Mouse (Mus musculus) monocyte, adult 2 months (primary cell): ENCODE results near the gene Eif2b1.
"Not testable (repeated sequence)": the region's sequence is repeated elsewhere in the genome, so short reads cannot be mapped to it uniquely, and the experiment has no call there.

Experiments
- DNase-seq, 2 experiments: peaks; one replicate each; pipeline ENCODE4 v3.0.0; 2022; ENCODE audit warnings: low spot score in 2 of 2, low read depth in 1 of 2

The Eif2b1 gene

GRCm38 (mm10) chr5:124551349-124552093, 27.4 kb downstream of the Eif2b1 start:
- not testable (repeated sequence) for DNase-seq

DNA sequence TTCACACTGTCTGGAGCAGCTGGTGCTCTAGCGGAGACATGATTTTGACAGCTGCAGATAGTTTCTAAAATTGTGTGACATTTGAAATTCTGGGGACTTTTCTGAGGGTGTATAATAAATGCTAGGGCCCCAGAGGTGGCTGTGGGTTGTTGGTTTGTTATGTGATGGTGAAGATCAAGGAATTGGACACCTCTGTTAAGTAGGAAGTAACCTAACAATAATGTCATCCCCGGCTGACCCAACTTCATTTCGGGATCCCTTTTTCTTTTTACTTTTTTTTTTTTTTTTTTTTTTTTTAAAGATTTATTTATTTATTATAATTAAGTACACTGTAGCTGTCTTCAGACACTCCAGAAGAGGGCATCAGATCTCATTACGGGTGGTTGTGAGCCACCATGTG, 28.2 kb downstream of the Eif2b1 start:
- DNase-seq: not testable (repeated sequence)

DNA sequence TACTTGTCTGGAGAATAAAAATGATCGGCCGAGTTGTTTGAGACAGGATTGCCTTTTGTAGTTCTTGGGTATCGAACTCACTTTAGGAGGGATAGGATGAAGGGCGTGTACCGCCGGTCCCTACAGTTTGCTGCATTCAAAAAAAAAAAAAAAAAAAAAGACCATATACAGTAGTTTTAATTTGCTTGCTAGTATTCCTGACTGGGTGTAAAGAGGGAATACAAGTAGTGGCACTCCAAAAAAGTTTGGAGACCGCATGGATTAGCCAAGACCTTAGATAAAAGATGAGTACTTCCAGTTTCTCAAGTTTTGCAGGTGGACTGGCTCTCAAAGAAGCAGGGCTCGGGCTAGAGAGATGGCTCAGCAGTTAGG, 37.3 kb downstream of the Eif2b1 start:
- DNase-seq: no peak

DNA sequence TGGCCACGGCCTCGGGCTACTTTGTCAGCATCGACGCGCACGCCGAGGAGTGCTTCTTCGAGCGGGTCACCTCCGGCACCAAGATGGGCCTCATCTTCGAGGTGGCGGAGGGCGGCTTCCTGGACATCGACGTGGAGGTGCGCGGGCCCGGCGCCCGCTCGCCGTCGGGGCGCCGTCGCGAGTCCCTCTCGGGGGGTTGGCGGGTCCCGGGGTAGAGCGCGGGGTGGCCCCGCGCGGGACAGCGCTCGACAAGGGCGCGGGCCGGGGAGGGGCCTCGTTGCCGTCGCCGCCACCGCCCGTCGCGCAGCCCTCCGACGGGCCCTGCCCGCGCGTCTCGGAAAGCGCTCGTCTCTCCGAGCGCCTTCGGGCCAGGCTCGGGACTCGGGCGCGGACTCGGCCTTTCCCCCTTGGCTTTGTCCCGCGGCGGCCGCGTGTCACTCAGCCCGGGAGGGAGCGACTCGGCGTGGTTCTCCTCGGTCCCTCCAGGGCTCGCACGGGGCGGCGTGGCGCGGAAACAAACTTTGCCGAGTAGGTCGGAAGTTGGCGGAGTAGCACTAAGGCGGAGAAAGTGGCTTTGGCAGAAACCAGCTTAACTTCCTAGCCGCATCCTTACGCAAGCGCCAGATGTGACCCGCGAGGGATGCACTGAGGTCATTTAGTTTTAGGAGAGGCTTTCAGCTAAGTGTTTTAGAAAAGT, 37.9 kb downstream of the Eif2b1 start:
- DNase-seq: peak; percentile 24 to 56

GRCm38 (mm10) chr5:124540383-124540786, 38.5 kb downstream of the Eif2b1 start, which contains the start of gene Tmed2:
Tmed2 (plus strand) TSS chr5:124540695.
- peak; percentile 90 for DNase-seq

DNA sequence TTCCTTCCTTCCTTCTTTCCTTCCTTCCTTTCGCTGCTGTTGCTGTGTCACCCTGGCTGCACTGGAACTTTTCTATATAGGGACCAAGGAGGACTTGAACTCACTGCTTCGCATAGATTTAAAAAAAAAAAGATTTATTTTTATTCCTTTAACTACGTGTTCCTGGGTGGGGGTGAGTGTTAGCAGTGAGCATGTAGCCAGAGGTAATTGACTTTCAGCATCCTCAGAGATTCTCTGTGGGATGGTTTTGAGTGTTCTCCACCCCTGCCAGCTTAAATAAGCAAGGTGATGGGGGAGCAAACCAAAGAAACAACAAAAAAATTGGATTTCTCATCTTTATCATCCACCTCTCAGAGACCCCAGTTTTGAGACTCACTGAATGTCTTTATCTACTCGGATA, 39.0 kb downstream of the Eif2b1 start:
- no peak for DNase-seq

- DNase-seq: peak; percentile 34 to 44
These were observed 39.8 kb downstream of the Eif2b1 start for GRCm38 (mm10) chr5:124538813-124539792.

- no peak for DNase-seq
These were observed 42.2 kb downstream of the Eif2b1 start for GRCm38 (mm10) chr5:124536776-124537175.

DNA sequence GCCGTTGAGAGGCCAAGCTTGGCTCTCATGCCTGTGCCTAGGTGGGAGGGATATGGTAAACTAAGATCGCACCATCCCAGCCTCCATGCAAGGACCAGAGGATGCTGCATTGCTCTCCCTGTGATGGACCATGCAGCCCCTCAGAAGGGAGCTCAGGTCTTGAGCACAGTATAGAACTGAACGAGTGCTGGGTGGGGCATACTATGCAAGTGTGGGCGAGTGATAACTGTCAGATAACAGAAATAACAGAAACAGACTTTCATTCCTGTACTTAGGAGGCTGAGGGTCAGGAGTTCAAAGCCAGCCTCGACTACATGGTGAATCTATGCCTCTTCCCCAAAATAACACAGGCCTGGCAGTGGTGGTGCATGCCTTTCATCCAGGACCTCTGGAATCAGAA, 43.9 kb downstream of the Eif2b1 start:
- no peak for DNase-seq

DNA sequence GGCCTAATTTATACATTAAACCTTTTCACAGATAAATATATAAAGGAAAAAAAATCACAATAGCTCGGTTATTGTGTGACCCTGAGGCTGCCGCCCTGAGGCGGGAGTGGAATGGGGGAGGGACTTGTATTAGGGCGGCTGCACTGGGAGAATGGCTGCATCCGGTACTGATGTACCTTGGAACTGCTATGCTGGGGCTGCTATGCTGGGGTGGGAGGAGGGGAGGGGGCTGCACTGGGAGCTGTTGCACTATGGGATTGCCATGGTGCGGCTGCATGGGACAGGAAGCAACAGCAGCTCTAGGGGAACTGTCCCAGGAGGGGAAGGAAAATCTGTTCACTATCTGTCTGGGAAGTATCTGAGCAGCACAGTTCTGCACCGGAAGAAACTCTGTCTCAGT, 46.5 kb downstream of the Eif2b1 start:
- DNase-seq: no peak

DNA sequence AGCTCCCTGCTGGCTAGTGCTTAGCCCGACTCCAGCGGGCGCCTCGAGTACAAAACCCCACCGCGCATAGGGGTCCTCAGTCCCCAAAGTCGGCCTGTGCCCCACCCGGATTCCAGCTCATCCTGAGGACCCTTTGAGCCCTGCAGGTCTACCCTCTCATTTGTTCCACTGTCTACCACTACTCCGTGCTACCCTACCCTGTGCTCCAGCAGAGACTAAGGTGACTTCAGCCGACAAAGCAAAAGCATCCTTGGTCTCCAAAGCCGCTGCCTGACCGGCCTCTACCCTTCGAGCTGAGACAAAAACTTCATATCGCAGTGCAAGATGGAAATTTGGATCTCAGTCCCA, 47.4 kb downstream of the Eif2b1 start:
- DNase-seq: no peak

- no peak for DNase-seq
These were observed 48.0 kb downstream of the Eif2b1 start, which contains the start of gene Rilpl1 for GRCm38 (mm10) chr5:124530655-124531582. Rilpl1 (minus strand) TSS chr5:124531391.

DNA sequence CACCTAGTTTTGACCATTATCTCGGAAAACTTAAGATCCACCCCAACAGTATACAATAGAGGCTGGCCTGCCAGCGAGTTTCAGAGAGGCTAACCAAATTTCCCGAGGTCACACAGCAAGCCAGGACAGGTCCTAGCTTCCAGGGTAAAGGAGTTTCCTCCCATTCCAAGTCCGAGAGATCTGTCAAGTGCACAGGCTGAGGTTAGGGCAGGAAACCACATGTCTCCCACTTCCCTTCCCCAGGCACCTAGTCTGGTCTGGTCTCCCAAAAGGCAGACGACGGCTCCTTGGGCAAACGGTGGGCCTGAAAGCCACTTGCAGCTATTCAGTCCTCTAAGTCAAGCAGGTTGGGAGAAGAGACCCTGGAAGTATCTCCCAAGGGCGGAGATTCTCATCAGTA, 49.2 kb downstream of the Eif2b1 start:
- DNase-seq: no peak

DNA sequence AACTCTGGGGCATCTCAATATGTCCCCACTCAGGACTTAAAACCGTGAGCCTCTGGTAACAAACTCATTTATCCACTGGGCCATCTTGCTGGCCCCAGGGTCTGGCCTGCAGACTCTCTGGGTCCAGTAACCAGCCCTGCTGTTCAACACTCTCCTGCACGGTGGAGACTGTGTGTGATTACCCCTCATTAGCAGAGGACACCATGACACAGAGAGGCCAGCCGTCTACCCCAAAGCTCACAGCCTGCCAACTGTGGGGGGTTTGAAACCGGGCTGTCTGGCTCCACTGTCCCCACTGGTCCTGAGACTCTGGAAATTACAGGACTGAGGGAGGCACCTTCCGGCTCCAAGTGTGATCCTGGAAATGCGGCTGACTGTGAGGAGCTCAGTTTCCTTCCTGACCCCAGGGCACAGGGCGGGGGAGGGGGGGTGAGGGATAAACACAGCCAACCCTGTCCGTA, 49.7 kb downstream of the Eif2b1 start:
- DNase-seq: no peak

DNA sequence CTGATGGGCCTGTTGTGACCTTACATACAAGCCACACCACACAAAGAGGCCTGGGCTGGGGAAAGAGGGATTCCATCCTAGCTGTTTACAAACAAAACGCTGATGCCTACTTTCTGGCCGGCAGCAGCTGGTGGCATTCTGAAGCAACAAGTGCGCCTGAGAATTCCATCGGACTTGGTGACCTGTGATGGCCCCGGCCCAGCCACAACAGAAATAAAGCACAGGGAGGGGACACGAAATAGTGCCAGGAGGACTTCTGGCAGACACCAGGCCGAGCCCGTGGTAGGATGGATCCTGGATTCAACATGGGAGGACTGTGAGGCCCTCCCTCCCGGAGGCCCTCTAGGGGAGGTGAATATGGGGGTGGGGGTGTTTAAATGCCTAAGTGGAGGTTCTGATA, 50.1 kb downstream of the Eif2b1 start:
- DNase-seq: no peak

GRCm38 (mm10) chr5:124528351-124528750, 50.6 kb downstream of the Eif2b1 start:
- no peak for DNase-seq

DNA sequence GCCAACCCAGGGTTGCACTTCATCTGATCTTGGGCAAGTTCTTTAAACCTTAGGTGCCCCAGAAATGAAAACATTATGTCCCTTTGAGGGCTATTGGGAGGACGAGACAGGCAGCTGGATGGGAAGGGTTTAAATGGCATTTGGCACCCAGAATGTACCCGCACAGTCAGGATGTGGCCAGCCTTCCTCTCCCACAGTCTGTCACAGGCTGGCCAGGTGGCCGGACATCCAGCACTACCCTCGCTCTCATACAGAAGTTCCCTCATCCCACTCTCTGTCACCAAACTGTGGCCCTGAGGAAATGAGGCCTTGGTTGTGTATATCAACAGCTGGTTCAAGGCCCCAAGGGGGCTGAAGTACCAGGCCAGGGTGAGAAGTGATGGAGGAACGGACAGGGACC, 54.0 kb downstream of the Eif2b1 start:
- DNase-seq: no peak

- no peak for DNase-seq
These were observed 55.9 kb downstream of the Eif2b1 start for GRCm38 (mm10) chr5:124523032-124523431.

GRCm38 (mm10) chr5:124521588-124521987, 57.3 kb downstream of the Eif2b1 start:
- no peak for DNase-seq
